Mouse (Mus musculus): ENCODE measurements around the gene Nt5c2.

- TF ChIP-seq FLI1 (IDR thresholded peaks at IDR 0.05; ENCODE audit: low read length) (no peak), GATA1 (IDR thresholded peaks at IDR 0.05; ENCODE audit: borderline replicate concordance, low read length) (no peak)
Observed at GRCm38 (mm10) chr19:47013340-47014158, 1.4 kb downstream of the Nt5c2 start.
